Mouse (Mus musculus) limb, embryonic 12.5 days (tissue): ENCODE results near the gene Cask. TPM values are rescaled to one million over a fixed set of nuclear protein-coding genes. Genes with fewer than 3 reads are reported as not detected.

Experiments used
- ATAC-seq: fragments of 200-750 bp; cut with Nextera tagmentation; 2 replicates; pipeline ENCODE4 v1.8.0; 2017; ENCODE audit warnings: low read depth, moderate TSS enrichment; ENCODE audit not compliant: insufficient number of reproducible peaks, insufficient read depth, low FRiP score, low TSS enrichment
- H3K27ac ChIP-seq: fragments of 300-500 bp; sonication (generic); 2 replicates; pipeline ENCODE4 v1.5.1; 2016; ENCODE audit warnings: mild to moderate bottlenecking, moderate library complexity
- H3K27me3 ChIP-seq: fragments of 300-500 bp; sonication (generic); 2 replicates; pipeline ENCODE4 v1.6.1; 2016; ENCODE audit warnings: mild to moderate bottlenecking, moderate library complexity
- H3K36me3 ChIP-seq: fragments of 300-500 bp; sonication (generic); 2 replicates; pipeline ENCODE4 v1.6.1; 2016; ENCODE audit warnings: mild to moderate bottlenecking, moderate library complexity
- H3K4me1 ChIP-seq: fragments of 300-500 bp; sonication (generic); replicated peaks from 2 replicates; pipeline ENCODE4 v1.6.1; 2016
- H3K4me2 ChIP-seq: fragments of 300-500 bp; sonication (generic); 2 replicates; pipeline ENCODE4 v1.6.1; 2016; ENCODE audit warnings: mild to moderate bottlenecking, moderate library complexity
- H3K4me3 ChIP-seq: fragments of 300-500 bp; sonication (generic); replicated peaks from 2 replicates; pipeline ENCODE4 v1.5.1; 2016; ENCODE audit warnings: mild to moderate bottlenecking
- H3K9ac ChIP-seq: fragments of 300-500 bp; sonication (generic); replicated peaks from 2 replicates; pipeline ENCODE4 v1.6.1; 2016; ENCODE audit warnings: mild to moderate bottlenecking, moderate library complexity
- H3K9me3 ChIP-seq: fragments of 300-500 bp; sonication (generic); 2 replicates; pipeline ENCODE4 v1.6.1; 2016; ENCODE audit warnings: mild to moderate bottlenecking, moderate library complexity
- WGBS: fragments of 180-500 bp; shearing (Covaris S2); methylation state at CpG from one replicate; pipeline ENCODE4 v1.1.7; 2016; 5-methylcytosine and 5-hydroxymethylcytosine counted together
- polyA plus RNA-seq: library from polyadenylated mRNA; unstranded; fragments of >200 nt; fragmentation: Nextera tagmentation; extraction: Ambion mirVana; gene quantifications from 2 replicates; pipeline ENCODE4 v1.2.1, GENCODE M21; 2016

Cask gene
- polyA plus RNA-seq, 1 experiment from 2014 or later, result 14.1 TPM

- Histone ChIP-seq H3K9ac (no peak overlapping the region), H3K4me1 (no peaks in the 10 kb centered on the region), H3K4me2 (no peak overlapping the region), H3K9me3 (no peaks in the 10 kb centered on the region), H3K27ac (no peak overlapping the region), H3K36me3 (no peaks in the 10 kb centered on the region), H3K27me3 (no peaks in the 10 kb centered on the region; the same call in 1 of the 2 replicates), H3K4me3 (no peak overlapping the region)
- ATAC-seq, result no peak
- WGBS, result 84% methylated on average over 4 of the region's 4 CpGs
Measured at GRCm38 (mm10) chrX:13621473-13621872, 229.7 kb downstream of the Cask start.

- Histone ChIP-seq H3K36me3 (no peaks in the 10 kb centered on the region), H3K4me1 (no peaks in the 10 kb centered on the region), H3K9me3 (no peaks in the 10 kb centered on the region), H3K27ac (no peak overlapping the region), H3K4me2 (no peak overlapping the region), H3K9ac (no peak overlapping the region), H3K27me3 (peaks cover 3% of the 10 kb centered on the region), H3K4me3 (no peak overlapping the region)
- no peak for ATAC-seq
- WGBS, result 77% methylated on average over 4 of the region's 4 CpGs
Measured at GRCm38 (mm10) chrX:13618476-13618875, 232.7 kb downstream of the Cask start.

- H3K4me3 ChIP-seq, result no peak overlapping the region
- no peak overlapping the region for H3K4me2 ChIP-seq
- peaks cover 3% of the 10 kb centered on the region; the same call in 1 of the 2 replicates for H3K27me3 ChIP-seq
- no peaks in the 10 kb centered on the region for H3K9me3 ChIP-seq
- H3K4me1 ChIP-seq, result no peaks in the 10 kb centered on the region
- no peak overlapping the region for H3K27ac ChIP-seq
- no peak for ATAC-seq
- 100% methylated on average over 1 of the region's 1 CpGs for WGBS
- no peaks in the 10 kb centered on the region for H3K36me3 ChIP-seq
- H3K9ac ChIP-seq, result no peak overlapping the region
Measured at GRCm38 (mm10) chrX:13617294-13617693, 233.9 kb downstream of the Cask start.

- Histone ChIP-seq H3K27me3 (peaks cover 3% of the 10 kb centered on the region; the same call in 1 of the 2 replicates), H3K9me3 (no peaks in the 10 kb centered on the region), H3K27ac (no peak overlapping the region), H3K4me2 (no peak overlapping the region), H3K36me3 (no peaks in the 10 kb centered on the region), H3K4me3 (no peak overlapping the region), H3K9ac (no peak overlapping the region), H3K4me1 (no peaks in the 10 kb centered on the region)
- no peak for ATAC-seq
- WGBS, result 50% methylated on average over 1 of the region's 1 CpGs
Measured at GRCm38 (mm10) chrX:13616726-13617125, 234.4 kb downstream of the Cask start.

GRCm38 (mm10) chrX:13612115-13612514 is 239.1 kb downstream of the Cask start:
- no peak overlapping the region for H3K4me2 ChIP-seq
- H3K27me3 ChIP-seq, result peaks cover 3% of the 10 kb centered on the region; the same call in 1 of the 2 replicates
- ATAC-seq, result no peak
- no peak overlapping the region for H3K9ac ChIP-seq
- H3K9me3 ChIP-seq, result no peaks in the 10 kb centered on the region
- H3K36me3 ChIP-seq, result no peaks in the 10 kb centered on the region
- 85% methylated on average over 2 of the region's 2 CpGs for WGBS
- H3K4me3 ChIP-seq, result no peak overlapping the region
- no peaks in the 10 kb centered on the region for H3K4me1 ChIP-seq
- H3K27ac ChIP-seq, result no peak overlapping the region

- no peaks in the 10 kb centered on the region for H3K9me3 ChIP-seq
- ATAC-seq, result no peak
- peaks cover 3% of the 10 kb centered on the region; the same call in 1 of the 2 replicates for H3K27me3 ChIP-seq
- no peak overlapping the region for H3K27ac ChIP-seq
- 92% methylated on average over 5 of the region's 5 CpGs for WGBS
- no peak overlapping the region for H3K9ac ChIP-seq
- no peaks in the 10 kb centered on the region for H3K4me1 ChIP-seq
- no peaks in the 10 kb centered on the region for H3K36me3 ChIP-seq
- no peak overlapping the region for H3K4me3 ChIP-seq
- no peak overlapping the region for H3K4me2 ChIP-seq
Measured at GRCm38 (mm10) chrX:13611114-13611513, 240.1 kb downstream of the Cask start.

- no peaks in the 10 kb centered on the region for H3K9me3 ChIP-seq
- H3K9ac ChIP-seq, result no peak overlapping the region
- no peak overlapping the region for H3K27ac ChIP-seq
- no peaks in the 10 kb centered on the region for H3K36me3 ChIP-seq
- H3K4me1 ChIP-seq, result no peaks in the 10 kb centered on the region
- H3K4me2 ChIP-seq, result no peak overlapping the region
- ATAC-seq, result no peak
- no peaks in the 10 kb centered on the region for H3K27me3 ChIP-seq
- WGBS, result 60% methylated on average over 3 of the region's 3 CpGs
- no peak overlapping the region for H3K4me3 ChIP-seq
Measured at GRCm38 (mm10) chrX:13607752-13608151, 243.4 kb downstream of the Cask start.

- Histone ChIP-seq H3K27ac (no peak overlapping the region), H3K4me1 (no peaks in the 10 kb centered on the region), H3K4me2 (no peak overlapping the region), H3K9ac (no peak overlapping the region), H3K36me3 (no peaks in the 10 kb centered on the region), H3K4me3 (no peak overlapping the region), H3K9me3 (no peaks in the 10 kb centered on the region), H3K27me3 (no peaks in the 10 kb centered on the region)
- ATAC-seq, result no peak
- 38% methylated on average over 3 of the region's 3 CpGs for WGBS
Measured at GRCm38 (mm10) chrX:13606741-13607140, 244.4 kb downstream of the Cask start.

GRCm38 (mm10) chrX:13599966-13600365 is 251.2 kb downstream of the Cask start:
- Histone ChIP-seq H3K36me3 (no peaks in the 10 kb centered on the region), H3K27ac (no peak overlapping the region), H3K4me3 (no peak overlapping the region), H3K9me3 (no peaks in the 10 kb centered on the region), H3K4me2 (no peak overlapping the region), H3K9ac (no peak overlapping the region), H3K4me1 (no peaks in the 10 kb centered on the region), H3K27me3 (no peaks in the 10 kb centered on the region)
- WGBS, result 72% methylated on average over 1 of the region's 1 CpGs
- no peak for ATAC-seq

GRCm38 (mm10) chrX:13599373-13599772 is 251.8 kb downstream of the Cask start:
- no peaks in the 10 kb centered on the region for H3K27me3 ChIP-seq
- no peak overlapping the region for H3K4me3 ChIP-seq
- H3K4me1 ChIP-seq, result no peaks in the 10 kb centered on the region
- H3K4me2 ChIP-seq, result no peak overlapping the region
- no peak for ATAC-seq
- H3K27ac ChIP-seq, result no peak overlapping the region
- no peaks in the 10 kb centered on the region for H3K9me3 ChIP-seq
- no peak overlapping the region for H3K9ac ChIP-seq
- no peaks in the 10 kb centered on the region for H3K36me3 ChIP-seq
- WGBS, result 81% methylated on average over 2 of the region's 2 CpGs

GRCm38 (mm10) chrX:13577647-13578046 is 273.5 kb downstream of the Cask start:
- Histone ChIP-seq H3K9ac (no peak overlapping the region), H3K4me3 (no peak overlapping the region), H3K27me3 (no peaks in the 10 kb centered on the region), H3K9me3 (no peaks in the 10 kb centered on the region), H3K36me3 (peaks cover 5% of the 10 kb centered on the region; the same call in 1 of the 2 replicates), H3K4me1 (no peaks in the 10 kb centered on the region), H3K27ac (no peak overlapping the region), H3K4me2 (no peak overlapping the region)
- ATAC-seq, result no peak
- 78% methylated on average over 3 of the region's 3 CpGs for WGBS

- Histone ChIP-seq H3K27me3 (no peaks in the 10 kb centered on the region), H3K27ac (no peak overlapping the region), H3K4me2 (no peak overlapping the region), H3K9ac (no peak overlapping the region), H3K4me3 (no peak overlapping the region), H3K4me1 (no peaks in the 10 kb centered on the region), H3K36me3 (peaks cover 5% of the 10 kb centered on the region; the same call in 1 of the 2 replicates), H3K9me3 (no peaks in the 10 kb centered on the region)
- 75% methylated on average over 2 of the region's 2 CpGs for WGBS
- ATAC-seq, result no peak
Measured at GRCm38 (mm10) chrX:13576606-13577005, 274.6 kb downstream of the Cask start.
